Mouse (Mus musculus): ENCODE data around the gene Gsta2. TPM values are rescaled to one million over a fixed set of nuclear protein-coding genes. Genes with fewer than 3 reads are reported as not detected.
"Not testable (repeated sequence)": the region's sequence is repeated elsewhere in the genome, so short reads cannot be mapped to it uniquely, and the experiment has no call there.

Gene Gsta2
- polyA plus RNA-seq, 1 experiment from 2014 or later = 0.23 TPM

GRCm38 (mm10) chr9:78378113-78378785 is 22.7 kb upstream of the Gsta2 start, which contains the start of gene Ooep:
TSS of gene Ooep (minus strand) at chr9:78378725.
- Histone ChIP-seq H3K9me3 (replicated peaks) (no peaks in the 10 kb centered on the region), H3K27me3 (peaks cover 26% of the 10 kb centered on the region), H3K36me3 (replicated peaks) (no peaks in the 10 kb centered on the region), H3K4me1 (replicated peaks) (no peaks in the 10 kb centered on the region; the same call in 1 of the 2 replicates), H3K4me3 (replicated peaks) (no peak within 1 kb of the TSS), H3K9ac (no peak within 1 kb of the TSS), H3K27ac (replicated peaks) (no peak within 1 kb of the TSS), H3K4me2 (peak within 1 kb of the TSS; percentile 41)
- WGBS (ENCODE audit: insufficient replicate concordance) = 7% methylated on average over 23 of the region's 23 CpGs
- ATAC-seq (ENCODE audit: insufficient read depth) = no peak

GRCm38 (mm10) chr9:78377546-78377945 is 22.0 kb upstream of the Gsta2 start:
- H3K4me2 ChIP-seq = no peak overlapping the region

GRCm38 (mm10) chr9:78375486-78375885 is 19.9 kb upstream of the Gsta2 start:
- Histone ChIP-seq H3K4me2 (no peak overlapping the region), H3K27me3 (peaks cover 22% of the 10 kb centered on the region), H3K9me3 (replicated peaks) (no peaks in the 10 kb centered on the region), H3K9ac (no peak overlapping the region), H3K27ac (replicated peaks) (no peak overlapping the region), H3K4me3 (replicated peaks) (no peak overlapping the region), H3K36me3 (replicated peaks) (no peaks in the 10 kb centered on the region), H3K4me1 (replicated peaks) (no peaks in the 10 kb centered on the region; the same call in 1 of the 2 replicates)
- ATAC-seq (ENCODE audit: insufficient read depth) = no peak
- WGBS (ENCODE audit: insufficient replicate concordance) = 50% methylated on average over 4 of the region's 4 CpGs

More at GRCm38 (mm10) chr9:78377546-78377945, 22.0 kb upstream of the Gsta2 start:
- Histone ChIP-seq H3K36me3 (replicated peaks) (no peaks in the 10 kb centered on the region), H3K4me3 (replicated peaks) (no peak overlapping the region), H3K9me3 (replicated peaks) (no peaks in the 10 kb centered on the region), H3K4me1 (replicated peaks) (no peaks in the 10 kb centered on the region; the same call in 1 of the 2 replicates), H3K27ac (replicated peaks) (no peak overlapping the region), H3K27me3 (peaks cover 26% of the 10 kb centered on the region), H3K9ac (no peak overlapping the region)
- no peak for ATAC-seq (ENCODE audit: insufficient read depth)
- 40% methylated on average over 8 of the region's 8 CpGs for WGBS (ENCODE audit: insufficient replicate concordance)

- Histone ChIP-seq H3K4me2 (no peak overlapping the region), H3K9me3 (replicated peaks) (no peaks in the 10 kb centered on the region), H3K9ac (no peak overlapping the region), H3K36me3 (replicated peaks) (no peaks in the 10 kb centered on the region), H3K27ac (replicated peaks) (no peak overlapping the region), H3K4me3 (replicated peaks) (no peak overlapping the region), H3K4me1 (replicated peaks) (no peaks in the 10 kb centered on the region; the same call in 1 of the 2 replicates), H3K27me3 (peaks cover 22% of the 10 kb centered on the region)
- 56% methylated on average over 1 of the region's 1 CpGs for WGBS (ENCODE audit: insufficient replicate concordance)
- ATAC-seq (ENCODE audit: insufficient read depth) = no peak
Measured at GRCm38 (mm10) chr9:78374885-78375389, 19.3 kb upstream of the Gsta2 start.

- no peaks in the 10 kb centered on the region for H3K9me3 ChIP-seq (replicated peaks)
- H3K27me3 ChIP-seq = peaks cover 20% of the 10 kb centered on the region
- no peaks in the 10 kb centered on the region for H3K36me3 ChIP-seq (replicated peaks)
- no peak overlapping the region for H3K9ac ChIP-seq
- H3K4me2 ChIP-seq = no peak overlapping the region
- no peak for ATAC-seq (ENCODE audit: insufficient read depth)
- 45% methylated on average over 5 of the region's 5 CpGs for WGBS (ENCODE audit: insufficient replicate concordance)
- H3K4me1 ChIP-seq (replicated peaks) = no peaks in the 10 kb centered on the region; the same call in 1 of the 2 replicates
- no peak overlapping the region for H3K4me3 ChIP-seq (replicated peaks)
- H3K27ac ChIP-seq (replicated peaks) = no peak overlapping the region
Measured at GRCm38 (mm10) chr9:78374397-78374796, 18.8 kb upstream of the Gsta2 start.

GRCm38 (mm10) chr9:78372827-78373504 is 17.4 kb upstream of the Gsta2 start:
- Histone ChIP-seq H3K4me3 (replicated peaks) (no peak overlapping the region), H3K4me1 (replicated peaks) (no peaks in the 10 kb centered on the region; the same call in 1 of the 2 replicates), H3K9ac (no peak overlapping the region), H3K36me3 (replicated peaks) (no peaks in the 10 kb centered on the region), H3K4me2 (no peak overlapping the region), H3K27ac (replicated peaks) (no peak overlapping the region), H3K27me3 (peaks cover 8% of the 10 kb centered on the region), H3K9me3 (replicated peaks) (no peaks in the 10 kb centered on the region)
- no peak for ATAC-seq (ENCODE audit: insufficient read depth)
- WGBS (ENCODE audit: insufficient replicate concordance) = 57% methylated on average over 10 of the region's 10 CpGs

GRCm38 (mm10) chr9:78371441-78371840 is 15.9 kb upstream of the Gsta2 start:
- Histone ChIP-seq H3K4me3 (replicated peaks) (no peak overlapping the region), H3K27me3 (peaks cover 3% of the 10 kb centered on the region; the same call in 1 of the 2 replicates), H3K36me3 (replicated peaks) (no peaks in the 10 kb centered on the region), H3K9me3 (replicated peaks) (no peaks in the 10 kb centered on the region), H3K9ac (no peak overlapping the region), H3K27ac (replicated peaks) (no peak overlapping the region), H3K4me1 (replicated peaks) (no peaks in the 10 kb centered on the region), H3K4me2 (no peak overlapping the region)
- 70% methylated on average over 3 of the region's 3 CpGs for WGBS (ENCODE audit: insufficient replicate concordance)
- ATAC-seq (ENCODE audit: insufficient read depth) = no peak

- no peaks in the 10 kb centered on the region for H3K9me3 ChIP-seq (replicated peaks)
- no peaks in the 10 kb centered on the region for H3K36me3 ChIP-seq (replicated peaks)
- 69% methylated on average over 7 of the region's 7 CpGs for WGBS (ENCODE audit: insufficient replicate concordance)
- H3K27ac ChIP-seq (replicated peaks) = no peak overlapping the region
- no peak overlapping the region for H3K9ac ChIP-seq
- no peaks in the 10 kb centered on the region; the same call in 1 of the 2 replicates for H3K4me1 ChIP-seq (replicated peaks)
- H3K27me3 ChIP-seq = no peaks in the 10 kb centered on the region
- H3K4me2 ChIP-seq = no peak overlapping the region
- ATAC-seq (ENCODE audit: insufficient read depth) = no peak
- H3K4me3 ChIP-seq (replicated peaks) = no peak overlapping the region
Measured at GRCm38 (mm10) chr9:78369786-78370185, 14.2 kb upstream of the Gsta2 start.

- 69% methylated on average over 2 of the region's 2 CpGs for WGBS (ENCODE audit: insufficient replicate concordance)
Measured at GRCm38 (mm10) chr9:78369349-78369748, 13.8 kb upstream of the Gsta2 start.

GRCm38 (mm10) chr9:78368671-78369293 is 13.2 kb upstream of the Gsta2 start:
- WGBS (ENCODE audit: insufficient replicate concordance) = 47% methylated on average over 3 of the region's 3 CpGs
- Histone ChIP-seq H3K9ac (no peak overlapping the region), H3K27me3 (no peaks in the 10 kb centered on the region), H3K4me1 (replicated peaks) (no peaks in the 10 kb centered on the region; the same call in 1 of the 2 replicates), H3K4me2 (no peak overlapping the region), H3K36me3 (replicated peaks) (no peaks in the 10 kb centered on the region), H3K27ac (replicated peaks) (no peak overlapping the region), H3K4me3 (replicated peaks) (no peak overlapping the region), H3K9me3 (replicated peaks) (no peaks in the 10 kb centered on the region)
- ATAC-seq (ENCODE audit: insufficient read depth) = no peak

More at GRCm38 (mm10) chr9:78369349-78369748, 13.8 kb upstream of the Gsta2 start:
- H3K4me3 ChIP-seq (replicated peaks) = no peak overlapping the region
- no peak for ATAC-seq (ENCODE audit: insufficient read depth)
- no peak overlapping the region for H3K27ac ChIP-seq (replicated peaks)
- H3K9me3 ChIP-seq (replicated peaks) = no peaks in the 10 kb centered on the region
- H3K4me1 ChIP-seq (replicated peaks) = no peaks in the 10 kb centered on the region; the same call in 1 of the 2 replicates
- H3K27me3 ChIP-seq = no peaks in the 10 kb centered on the region
- H3K4me2 ChIP-seq = no peak overlapping the region
- H3K36me3 ChIP-seq (replicated peaks) = no peaks in the 10 kb centered on the region
- no peak overlapping the region for H3K9ac ChIP-seq

GRCm38 (mm10) chr9:78367959-78368358 is 12.4 kb upstream of the Gsta2 start, which contains the start of gene Dppa5a:
TSS of gene Dppa5a (minus strand) at chr9:78368177.
- H3K9me3 ChIP-seq (replicated peaks); H3K36me3 ChIP-seq (replicated peaks); H3K27me3 ChIP-seq; ATAC-seq (ENCODE audit: insufficient read depth); H3K4me2 ChIP-seq; H3K9ac ChIP-seq; H3K4me1 ChIP-seq (replicated peaks); H3K27ac ChIP-seq (replicated peaks); H3K4me3 ChIP-seq (replicated peaks): not testable (repeated sequence)
- 75% methylated on average over 16 of the region's 16 CpGs for WGBS (ENCODE audit: insufficient replicate concordance)
